Mouse (Mus musculus): ENCODE measurements around the gene Mrgpra2b. TPM values are rescaled to one million over a fixed set of nuclear protein-coding genes. Genes with fewer than 3 reads are reported as not detected.
"Not testable (repeated sequence)": the region's sequence is repeated elsewhere in the genome, so short reads cannot be mapped to it uniquely, and the experiment has no call there.

Mrgpra2b gene
- polyA plus RNA-seq (2015; fragmentation: Nextera tagmentation; extraction: Ambion mirVana): not detected in 2 replicates

DNA sequence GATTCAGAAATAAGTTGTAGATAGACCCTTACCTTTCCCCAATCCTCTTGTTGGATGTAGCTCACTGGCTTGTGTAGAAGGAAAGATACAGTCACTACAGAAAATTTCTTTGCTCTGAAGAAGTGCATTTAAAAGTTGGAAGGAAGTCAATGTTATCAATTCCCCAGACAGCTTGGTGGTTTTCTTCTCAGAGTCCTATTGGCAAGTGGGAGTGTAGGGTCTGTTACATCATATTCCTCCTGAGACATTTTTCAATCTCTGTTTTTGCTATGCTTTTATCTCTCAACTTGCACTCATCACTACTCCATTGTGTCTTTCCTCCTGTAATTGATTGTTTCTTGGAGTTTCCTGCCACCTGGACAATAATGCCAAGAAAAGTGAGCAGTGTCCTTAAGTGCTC lies at the start of gene Mrgpra2b:
Gene Mrgpra2b (minus strand): TSS at position 101 of the 400 bp plus-strand sequence.
- no peak for ATAC-seq (ENCODE audit: low read depth)

DNA sequence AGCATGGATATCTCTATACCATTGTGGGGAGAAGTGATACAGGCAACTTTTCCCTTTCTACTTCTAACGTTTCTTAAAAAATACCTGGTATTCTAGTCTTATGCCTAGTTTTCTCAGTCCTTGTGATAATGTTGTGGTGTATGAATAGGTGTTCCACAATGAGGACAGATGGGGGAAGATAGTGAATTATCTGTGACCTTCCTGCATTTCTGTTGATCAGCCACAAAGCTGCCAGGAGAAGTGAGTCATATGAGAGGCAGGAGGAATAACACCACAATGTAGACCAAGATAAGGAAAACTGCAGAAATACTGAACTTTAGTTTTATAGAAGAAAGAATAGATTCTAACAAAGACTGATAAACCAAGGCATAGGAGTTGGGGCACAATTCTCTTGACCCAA lies 12.3 kb downstream of the Mrgpra2b start:
- 69% methylated on average over 1 of the region's 1 CpGs for WGBS
- Histone ChIP-seq H3K27me3 (ENCODE audit: control insufficient read depth, insufficient read depth, low read depth, low read length) (no peaks in the 10 kb centered on the region), H3K4me3 (ENCODE audit: low read length) (no peak overlapping the region), H3K4me1 (replicated peaks; ENCODE audit: control insufficient read depth, insufficient read depth, low read length) (no peaks in the 10 kb centered on the region), H3K27ac (ENCODE audit: low read length) (no peak overlapping the region), H3K36me3 (ENCODE audit: control insufficient read depth, insufficient read depth, low read length) (no peaks in the 10 kb centered on the region), H3K4me2 (ENCODE audit: low read depth, low read length) (no peak overlapping the region), H3K9me3 (ENCODE audit: control insufficient read depth, low read length) (no peaks in the 10 kb centered on the region), H3K9ac (ENCODE audit: low read length) (no peak overlapping the region)
- no peak for ATAC-seq (ENCODE audit: low read depth)

More for the DNA sequence above, at the start of gene Mrgpra2b:
- no peaks in the 10 kb centered on the region for H3K27me3 ChIP-seq (ENCODE audit: control insufficient read depth, insufficient read depth, low read depth, low read length)
- no peaks in the 10 kb centered on the region; the same call in 1 of the 2 replicates for H3K9me3 ChIP-seq (ENCODE audit: control insufficient read depth, low read length)
- no peak within 1 kb of the TSS for H3K9ac ChIP-seq (ENCODE audit: low read length)
- H3K4me3 ChIP-seq (ENCODE audit: low read length): no peak within 1 kb of the TSS
- H3K4me1 ChIP-seq (replicated peaks; ENCODE audit: control insufficient read depth, insufficient read depth, low read length): no peaks in the 10 kb centered on the region
- no peak within 1 kb of the TSS for H3K27ac ChIP-seq (ENCODE audit: low read length)
- no peak within 1 kb of the TSS for H3K4me2 ChIP-seq (ENCODE audit: low read depth, low read length)
- no peaks in the 10 kb centered on the region for H3K36me3 ChIP-seq (ENCODE audit: control insufficient read depth, insufficient read depth, low read length)

DNA sequence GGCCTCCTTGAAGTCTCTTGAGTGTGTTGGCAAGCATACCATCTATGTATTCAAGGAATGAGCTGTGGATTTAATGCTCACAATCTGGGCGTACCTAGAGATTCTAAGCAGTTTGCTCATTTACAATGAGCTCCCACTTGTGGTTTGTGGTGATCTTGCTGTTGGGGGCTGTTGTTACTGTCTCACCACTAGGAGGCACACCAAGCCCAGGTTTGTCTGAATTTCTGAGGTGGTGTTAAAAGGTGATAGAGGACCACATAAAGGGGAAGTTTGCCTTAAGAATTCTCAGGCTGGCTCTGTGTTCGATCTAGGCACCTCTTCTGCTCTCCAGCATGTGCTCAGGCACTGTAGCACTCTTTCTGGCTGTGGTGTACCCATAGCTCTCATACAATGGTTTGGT lies 13.6 kb downstream of the Mrgpra2b start:
- Histone ChIP-seq H3K4me2 (ENCODE audit: low read depth, low read length) (no peak overlapping the region), H3K9ac (ENCODE audit: low read length) (no peak overlapping the region), H3K9me3 (ENCODE audit: control insufficient read depth, low read length) (no peaks in the 10 kb centered on the region), H3K36me3 (ENCODE audit: control insufficient read depth, insufficient read depth, low read length) (no peaks in the 10 kb centered on the region), H3K4me3 (ENCODE audit: low read length) (no peak overlapping the region), H3K4me1 (replicated peaks; ENCODE audit: control insufficient read depth, insufficient read depth, low read length) (no peaks in the 10 kb centered on the region), H3K27me3 (ENCODE audit: control insufficient read depth, insufficient read depth, low read depth, low read length) (no peaks in the 10 kb centered on the region), H3K27ac (ENCODE audit: low read length) (no peak overlapping the region)
- 63% methylated on average over 2 of the region's 2 CpGs for WGBS
- ATAC-seq (ENCODE audit: low read depth): no peak

DNA sequence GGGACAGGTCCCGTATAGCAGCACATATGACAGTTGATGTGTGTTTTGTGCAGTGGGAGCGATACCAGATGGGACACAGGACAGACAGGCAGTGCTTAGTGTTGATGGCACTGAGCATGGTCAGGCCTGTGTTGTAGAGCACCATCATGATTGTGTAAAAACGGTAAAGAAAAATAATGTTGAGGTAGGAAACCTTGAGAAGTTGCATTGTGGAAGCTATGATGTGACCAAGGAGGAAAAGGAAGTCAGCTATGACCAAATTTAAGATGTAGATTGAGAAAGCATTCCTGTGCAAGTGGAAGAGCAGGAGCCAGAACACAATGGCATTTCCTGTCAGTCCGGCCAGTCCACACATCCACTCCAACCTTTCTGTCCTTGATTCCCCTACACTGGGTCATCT lies 25.7 kb downstream of the Mrgpra2b start:
- H3K4me2 ChIP-seq (ENCODE audit: low read depth, low read length): no peak overlapping the region
- no peak for ATAC-seq (ENCODE audit: low read depth)
- H3K9ac ChIP-seq (ENCODE audit: low read length): no peak overlapping the region
- H3K27me3 ChIP-seq (ENCODE audit: control insufficient read depth, insufficient read depth, low read depth, low read length): no peaks in the 10 kb centered on the region
- no peaks in the 10 kb centered on the region for H3K4me1 ChIP-seq (replicated peaks; ENCODE audit: control insufficient read depth, insufficient read depth, low read length)
- H3K27ac ChIP-seq (ENCODE audit: low read length): no peak overlapping the region
- H3K9me3 ChIP-seq (ENCODE audit: control insufficient read depth, low read length): no peaks in the 10 kb centered on the region
- H3K36me3 ChIP-seq (ENCODE audit: control insufficient read depth, insufficient read depth, low read length): no peaks in the 10 kb centered on the region
- 81% methylated on average over 4 of the region's 4 CpGs for WGBS
- H3K4me3 ChIP-seq (ENCODE audit: low read length): no peak overlapping the region

DNA sequence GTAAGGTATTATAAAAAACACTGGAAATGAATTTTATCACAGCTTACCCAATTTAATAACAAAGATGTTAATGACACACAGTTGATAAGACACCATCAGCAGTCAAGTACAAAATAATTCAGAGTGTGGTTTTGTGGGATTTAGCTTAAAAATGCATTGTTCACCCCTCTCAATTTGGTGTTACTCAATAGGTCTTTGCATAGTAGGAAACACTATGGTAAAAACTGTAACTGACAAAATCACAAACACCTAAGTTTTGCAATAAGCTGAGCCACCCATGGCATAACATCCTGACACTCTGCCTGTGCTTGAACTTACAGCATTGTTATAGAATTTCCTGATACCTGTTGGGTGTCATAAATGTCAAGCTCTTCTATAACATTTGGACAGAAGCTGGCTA lies 37.4 kb downstream of the Mrgpra2b start:
- not testable (repeated sequence) for ATAC-seq (ENCODE audit: low read depth); H3K4me2 ChIP-seq (ENCODE audit: low read depth, low read length); H3K4me3 ChIP-seq (ENCODE audit: low read length)

DNA sequence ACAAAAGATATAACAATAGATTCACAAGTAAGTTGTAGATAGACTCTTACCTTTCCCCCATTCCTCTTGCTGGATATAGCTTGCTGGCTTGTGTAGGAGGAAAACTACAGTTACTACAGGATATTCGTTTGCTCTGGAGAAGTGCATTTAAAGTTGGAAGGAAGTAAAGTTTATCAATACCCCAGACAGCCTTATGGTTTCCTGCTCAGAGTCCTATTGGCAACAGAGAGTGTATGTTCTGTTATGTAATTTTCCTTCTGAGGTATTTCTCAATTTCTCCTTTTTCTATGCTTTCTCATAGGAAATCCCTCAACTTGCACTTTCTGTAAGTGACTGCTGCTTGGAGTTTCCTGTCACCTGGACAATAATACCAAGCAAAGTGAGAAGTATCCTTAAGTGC lies 39.2 kb downstream of the Mrgpra2b start:
- no CpG with 5 or more reads among the region's 1 CpGs for WGBS
- not testable (repeated sequence) for H3K4me2 ChIP-seq (ENCODE audit: low read depth, low read length); H3K27me3 ChIP-seq (ENCODE audit: control insufficient read depth, insufficient read depth, low read depth, low read length); H3K4me3 ChIP-seq (ENCODE audit: low read length); H3K36me3 ChIP-seq (ENCODE audit: control insufficient read depth, insufficient read depth, low read length); H3K9ac ChIP-seq (ENCODE audit: low read length); ATAC-seq (ENCODE audit: low read depth); H3K9me3 ChIP-seq (ENCODE audit: control insufficient read depth, low read length); H3K4me1 ChIP-seq (replicated peaks; ENCODE audit: control insufficient read depth, insufficient read depth, low read length); H3K27ac ChIP-seq (ENCODE audit: low read length)

More for the DNA sequence above, 37.4 kb downstream of the Mrgpra2b start:
- H3K27me3 ChIP-seq (ENCODE audit: control insufficient read depth, insufficient read depth, low read depth, low read length); H3K36me3 ChIP-seq (ENCODE audit: control insufficient read depth, insufficient read depth, low read length); H3K9me3 ChIP-seq (ENCODE audit: control insufficient read depth, low read length); H3K27ac ChIP-seq (ENCODE audit: low read length); H3K4me1 ChIP-seq (replicated peaks; ENCODE audit: control insufficient read depth, insufficient read depth, low read length); H3K9ac ChIP-seq (ENCODE audit: low read length): not testable (repeated sequence)

DNA sequence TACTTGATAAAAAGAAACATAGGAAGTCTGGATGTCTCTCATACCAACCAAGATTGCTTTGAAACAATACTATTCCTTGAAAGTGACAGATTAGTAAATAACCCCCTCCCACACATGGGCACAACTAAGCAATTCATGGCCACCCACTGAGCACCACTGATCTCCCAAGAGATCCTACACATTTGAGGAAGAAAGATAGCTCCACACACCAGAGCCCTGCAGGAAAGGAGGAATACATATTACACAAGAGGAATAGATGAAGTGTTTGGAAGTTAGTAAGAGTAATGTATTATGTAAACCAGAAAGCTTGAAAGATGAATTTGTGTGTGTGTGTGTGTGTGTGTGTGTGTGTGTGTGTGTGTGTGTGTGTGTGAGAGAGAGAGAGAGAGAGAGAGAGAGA lies 45.5 kb downstream of the Mrgpra2b start:
- H3K36me3 ChIP-seq (ENCODE audit: control insufficient read depth, insufficient read depth, low read length); H3K9me3 ChIP-seq (ENCODE audit: control insufficient read depth, low read length); H3K4me3 ChIP-seq (ENCODE audit: low read length); H3K4me1 ChIP-seq (replicated peaks; ENCODE audit: control insufficient read depth, insufficient read depth, low read length); H3K9ac ChIP-seq (ENCODE audit: low read length); ATAC-seq (ENCODE audit: low read depth); H3K4me2 ChIP-seq (ENCODE audit: low read depth, low read length); H3K27ac ChIP-seq (ENCODE audit: low read length); H3K27me3 ChIP-seq (ENCODE audit: control insufficient read depth, insufficient read depth, low read depth, low read length): not testable (repeated sequence)

DNA sequence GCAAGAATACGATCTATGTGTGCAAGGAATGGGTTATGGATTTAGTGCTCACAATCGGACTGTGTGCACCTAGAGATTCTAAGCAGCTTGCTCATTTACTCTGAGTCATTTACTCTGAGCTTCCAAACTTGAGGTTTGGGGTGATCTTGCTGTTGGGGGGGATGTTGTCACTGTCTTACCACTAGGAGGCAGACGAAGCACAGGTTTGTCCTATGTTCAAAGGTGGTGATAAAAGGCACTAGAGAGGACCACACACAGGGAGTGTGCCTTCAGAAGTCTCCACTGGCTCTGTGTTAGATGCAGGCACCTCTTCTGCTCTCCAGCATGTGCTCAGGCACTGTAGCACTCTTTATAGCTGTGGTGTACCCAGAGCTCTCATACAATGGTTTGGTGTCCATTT lies 54.8 kb downstream of the Mrgpra2b start:
- not testable (repeated sequence) for H3K27me3 ChIP-seq (ENCODE audit: control insufficient read depth, insufficient read depth, low read depth, low read length); H3K9me3 ChIP-seq (ENCODE audit: control insufficient read depth, low read length); H3K36me3 ChIP-seq (ENCODE audit: control insufficient read depth, insufficient read depth, low read length); H3K4me2 ChIP-seq (ENCODE audit: low read depth, low read length); H3K4me1 ChIP-seq (replicated peaks; ENCODE audit: control insufficient read depth, insufficient read depth, low read length); H3K27ac ChIP-seq (ENCODE audit: low read length); ATAC-seq (ENCODE audit: low read depth); H3K4me3 ChIP-seq (ENCODE audit: low read length); H3K9ac ChIP-seq (ENCODE audit: low read length)
- 25% methylated on average over 1 of the region's 3 CpGs for WGBS

DNA sequence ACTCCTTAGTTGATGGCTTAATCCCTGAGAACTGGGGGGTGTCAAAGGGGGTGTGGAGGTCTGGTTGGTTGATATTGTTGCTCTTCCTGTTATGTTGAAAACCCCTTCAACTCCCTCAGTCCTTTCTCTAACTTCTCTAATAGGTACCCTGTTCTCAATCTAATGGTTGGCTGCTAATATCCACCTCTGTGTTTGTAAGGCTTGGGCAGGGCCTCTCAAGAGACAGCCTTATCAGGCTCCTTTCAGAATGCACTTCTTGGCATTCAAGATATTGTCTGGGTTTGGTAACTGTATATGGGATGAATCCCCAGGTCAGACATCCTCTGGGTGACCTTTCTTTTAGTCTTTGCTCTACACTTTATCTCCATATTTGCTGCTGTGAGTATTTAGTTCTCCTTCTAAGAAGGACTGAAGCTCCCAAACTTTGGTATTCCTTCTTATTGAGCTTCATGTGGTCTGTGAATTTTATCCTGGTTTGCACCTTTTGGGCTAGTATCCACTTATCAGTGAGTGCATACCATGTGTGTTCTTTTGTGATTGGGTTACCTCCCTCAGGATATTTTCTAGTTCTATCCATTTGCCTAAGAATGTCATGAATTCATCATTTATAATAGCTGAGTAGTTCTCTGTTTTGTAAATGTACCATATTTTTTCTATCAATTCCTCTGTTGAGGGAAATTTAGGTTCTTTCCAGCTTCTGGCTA lies 63.2 kb downstream of the Mrgpra2b start:
- H3K27ac ChIP-seq (ENCODE audit: low read length): not testable (repeated sequence)

DNA sequence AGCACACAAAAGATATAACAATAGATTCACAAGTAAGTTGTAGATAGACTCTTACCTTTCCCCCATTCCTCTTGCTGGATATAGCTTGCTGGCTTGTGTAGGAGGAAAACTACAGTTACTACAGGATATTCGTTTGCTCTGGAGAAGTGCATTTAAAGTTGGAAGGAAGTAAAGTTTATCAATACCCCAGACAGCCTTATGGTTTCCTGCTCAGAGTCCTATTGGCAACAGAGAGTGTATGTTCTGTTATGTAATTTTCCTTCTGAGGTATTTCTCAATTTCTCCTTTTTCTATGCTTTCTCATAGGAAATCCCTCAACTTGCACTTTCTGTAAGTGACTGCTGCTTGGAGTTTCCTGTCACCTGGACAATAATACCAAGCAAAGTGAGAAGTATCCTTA lies 76.6 kb downstream of the Mrgpra2b start, which contains the start of gene Mrgpra2a:
Gene Mrgpra2a (minus strand): TSS at position 125 of the 400 bp plus-strand sequence.
- H3K9ac ChIP-seq (ENCODE audit: low read length); H3K27me3 ChIP-seq (ENCODE audit: control insufficient read depth, insufficient read depth, low read depth, low read length); H3K4me3 ChIP-seq (ENCODE audit: low read length); H3K27ac ChIP-seq (ENCODE audit: low read length); H3K4me2 ChIP-seq (ENCODE audit: low read depth, low read length); H3K4me1 ChIP-seq (replicated peaks; ENCODE audit: control insufficient read depth, insufficient read depth, low read length); H3K36me3 ChIP-seq (ENCODE audit: control insufficient read depth, insufficient read depth, low read length); ATAC-seq (ENCODE audit: low read depth); H3K9me3 ChIP-seq (ENCODE audit: control insufficient read depth, low read length): not testable (repeated sequence)
- WGBS: no CpG with 5 or more reads among the region's 1 CpGs

More for the DNA sequence above, 63.2 kb downstream of the Mrgpra2b start:
- H3K9ac ChIP-seq (ENCODE audit: low read length); H3K4me1 ChIP-seq (replicated peaks; ENCODE audit: control insufficient read depth, insufficient read depth, low read length); H3K36me3 ChIP-seq (ENCODE audit: control insufficient read depth, insufficient read depth, low read length); H3K4me3 ChIP-seq (ENCODE audit: low read length); ATAC-seq (ENCODE audit: low read depth); H3K4me2 ChIP-seq (ENCODE audit: low read depth, low read length); H3K9me3 ChIP-seq (ENCODE audit: control insufficient read depth, low read length); H3K27me3 ChIP-seq (ENCODE audit: control insufficient read depth, insufficient read depth, low read depth, low read length): not testable (repeated sequence)
